Mouse (Mus musculus): Measurements from ENCODE around the gene 2410131K14Rik.

- no peak for TF ChIP-seq POLR2A (IDR thresholded peaks at IDR 0.05; ENCODE audit: low read depth, low read length)
- TF ChIP-seq CTCF (IDR thresholded peaks at IDR 0.05; ENCODE audit: borderline replicate concordance, insufficient read depth, low read length) = no peak
Measured at GRCm38 (mm10) chr5:118304970-118305618, 60.1 kb downstream of the 2410131K14Rik start.
